Mouse (Mus musculus): ENCODE results near the gene Mtor. TPM values are rescaled to one million over a fixed set of nuclear protein-coding genes. Genes with fewer than 3 reads are reported as not detected.

Mtor gene
- 31.2 and 35.1 TPM in 2 replicates for polyA plus RNA-seq (2016; fragmentation: Nextera tagmentation; extraction: Ambion mirVana)

DNA sequence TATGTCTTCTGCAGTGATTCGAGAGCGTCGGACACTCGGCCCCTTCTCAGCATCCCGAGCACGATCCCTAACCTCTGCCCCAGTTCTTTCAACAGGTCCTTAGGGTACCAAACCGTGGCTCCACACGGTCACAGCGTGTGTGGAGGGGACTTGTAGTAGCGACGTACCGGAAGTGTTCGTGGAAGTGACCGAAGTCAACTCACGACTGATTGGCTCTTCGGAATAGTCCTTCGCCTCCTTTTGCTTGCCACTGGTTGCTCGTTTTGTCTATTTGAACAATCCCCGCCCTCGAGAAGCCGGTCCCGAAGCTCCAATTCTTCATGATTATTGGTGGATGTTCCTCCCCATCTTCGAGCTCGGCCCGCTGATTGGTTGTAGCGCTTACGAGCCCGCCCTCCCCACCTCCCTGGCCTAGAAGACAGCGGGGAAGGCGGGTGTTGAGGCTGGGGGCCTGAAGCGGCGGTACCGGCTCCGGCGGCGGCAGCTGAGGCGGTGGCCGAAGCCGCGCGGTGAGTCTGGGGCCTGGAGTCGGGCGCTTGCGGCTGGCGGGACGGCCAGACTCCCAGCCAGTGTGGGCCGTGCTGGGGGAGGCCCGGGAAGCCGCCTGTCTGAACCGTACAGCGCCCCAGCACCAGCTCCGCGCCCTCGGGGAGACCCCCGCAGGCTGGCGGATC lies at the start of gene Mtor:
Mtor (plus strand) TSS at position 433 of the 674 bp plus-strand sequence.
- no peaks in the 10 kb centered on the region for H3K27me3 ChIP-seq
- H3K36me3 ChIP-seq (replicated peaks) = peaks cover 15% of the 10 kb centered on the region
- ATAC-seq (ENCODE audit: low FRiP score) = peak; percentile 97
- peaks cover 36% of the 10 kb centered on the region for H3K4me1 ChIP-seq
- peak within 1 kb of the TSS; percentile 88 for H3K9ac ChIP-seq
- H3K4me2 ChIP-seq = peak within 1 kb of the TSS; percentile 80
- WGBS = under 1% methylated on average over 52 of the region's 56 CpGs
- no peaks in the 10 kb centered on the region for H3K9me3 ChIP-seq
- H3K27ac ChIP-seq = peak within 1 kb of the TSS; percentile 85
- H3K4me3 ChIP-seq (replicated peaks) = peak within 1 kb of the TSS; percentile 97

DNA sequence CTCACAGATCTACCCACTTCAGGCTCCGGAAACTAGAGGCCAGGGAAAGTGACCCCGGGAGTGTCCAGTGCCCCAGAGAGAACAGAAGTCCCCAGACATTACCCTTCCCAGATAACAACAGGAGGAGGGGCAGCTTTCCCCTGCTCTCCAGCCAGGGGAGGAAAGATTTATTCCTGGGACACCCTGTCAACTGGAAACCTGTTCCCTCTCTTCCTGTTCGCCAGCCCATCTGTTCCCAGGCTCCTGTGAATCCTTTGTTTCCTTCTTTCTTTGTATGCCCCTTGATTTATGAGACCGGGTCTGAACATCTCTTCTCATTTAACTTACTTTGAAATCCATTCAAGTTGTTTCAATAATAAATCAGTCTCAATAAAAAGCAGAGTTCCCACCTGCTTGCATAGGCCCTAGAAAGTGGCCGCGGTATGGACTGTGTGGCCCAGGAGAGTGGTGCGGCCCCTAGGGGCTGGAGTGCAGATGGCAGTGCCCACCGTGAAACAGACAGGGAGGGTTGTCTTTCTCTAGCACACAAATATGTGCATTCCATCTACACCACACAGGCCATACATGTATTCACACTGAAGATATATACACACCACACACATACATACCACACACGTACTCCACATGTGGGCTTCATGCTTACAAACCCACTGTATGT lies 48.8 kb upstream of the Mtor start:
- H3K36me3 ChIP-seq (replicated peaks) = no peaks in the 10 kb centered on the region
- peaks cover 25% of the 10 kb centered on the region for H3K4me1 ChIP-seq
- H3K27ac ChIP-seq = no peak overlapping the region
- no peaks in the 10 kb centered on the region for H3K9me3 ChIP-seq
- H3K4me3 ChIP-seq (replicated peaks) = no peak overlapping the region
- no peak overlapping the region for H3K9ac ChIP-seq
- no peak overlapping the region for H3K4me2 ChIP-seq
- WGBS = 73% methylated on average over 9 of the region's 9 CpGs
- no peak for ATAC-seq (ENCODE audit: low FRiP score)
- peaks cover 36% of the 10 kb centered on the region for H3K27me3 ChIP-seq

DNA sequence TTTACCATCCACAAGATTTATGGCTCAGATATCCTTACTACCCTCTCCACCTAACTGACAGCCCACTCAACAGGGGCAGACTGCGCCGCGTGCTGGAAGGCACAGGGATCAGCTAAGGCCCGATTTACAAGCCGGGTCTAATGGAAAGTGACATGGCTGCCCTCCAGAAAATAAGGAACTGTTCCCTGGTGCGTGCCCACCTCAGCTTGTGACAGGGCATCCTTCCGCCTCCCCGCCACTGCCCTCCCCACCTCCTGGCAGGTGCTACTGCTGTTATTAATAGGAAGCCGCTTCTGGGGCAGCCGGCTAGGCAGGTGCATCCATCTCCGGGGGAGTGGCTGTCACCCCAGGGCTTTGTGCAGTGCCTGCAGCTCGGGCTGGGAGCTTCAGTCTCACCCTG lies 45.0 kb upstream of the Mtor start:
- Histone ChIP-seq H3K27ac (no peak overlapping the region), H3K4me2 (no peak overlapping the region), H3K9ac (no peak overlapping the region), H3K4me1 (peaks cover 38% of the 10 kb centered on the region), H3K36me3 (replicated peaks) (no peaks in the 10 kb centered on the region), H3K9me3 (no peaks in the 10 kb centered on the region), H3K4me3 (replicated peaks) (no peak overlapping the region), H3K27me3 (peaks cover 69% of the 10 kb centered on the region)
- WGBS = 13% methylated on average over 12 of the region's 12 CpGs
- no peak for ATAC-seq (ENCODE audit: low FRiP score)

DNA sequence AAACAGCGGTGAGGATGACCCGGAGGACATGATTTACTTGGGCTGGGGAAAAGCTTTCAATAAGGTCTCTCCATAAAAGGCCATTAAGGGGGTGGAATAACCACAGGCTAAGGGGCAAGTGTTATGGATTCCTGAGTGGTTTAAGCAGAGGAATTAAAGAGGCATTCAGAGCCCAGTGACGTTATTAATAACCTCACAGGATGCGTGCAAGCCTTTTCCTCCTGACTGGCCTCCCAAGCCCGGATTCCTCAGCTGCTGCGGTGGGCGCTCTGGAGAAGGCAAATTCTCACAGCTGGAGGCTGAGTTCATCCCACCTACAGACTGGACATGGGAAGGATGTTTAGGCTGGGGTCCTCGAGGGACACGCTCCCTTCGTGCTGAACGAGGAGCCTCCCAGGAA lies 43.7 kb upstream of the Mtor start:
- peaks cover 33% of the 10 kb centered on the region for H3K4me1 ChIP-seq
- H3K36me3 ChIP-seq (replicated peaks) = no peaks in the 10 kb centered on the region
- no peak overlapping the region for H3K27ac ChIP-seq
- ATAC-seq (ENCODE audit: low FRiP score) = no peak
- peaks cover 70% of the 10 kb centered on the region for H3K27me3 ChIP-seq
- peak overlapping the region; percentile 10; the same call in 1 of the 2 replicates for H3K4me2 ChIP-seq
- H3K4me3 ChIP-seq (replicated peaks) = no peak overlapping the region
- no peak overlapping the region for H3K9ac ChIP-seq
- 9% methylated on average over 11 of the region's 11 CpGs for WGBS
- H3K9me3 ChIP-seq = no peaks in the 10 kb centered on the region

DNA sequence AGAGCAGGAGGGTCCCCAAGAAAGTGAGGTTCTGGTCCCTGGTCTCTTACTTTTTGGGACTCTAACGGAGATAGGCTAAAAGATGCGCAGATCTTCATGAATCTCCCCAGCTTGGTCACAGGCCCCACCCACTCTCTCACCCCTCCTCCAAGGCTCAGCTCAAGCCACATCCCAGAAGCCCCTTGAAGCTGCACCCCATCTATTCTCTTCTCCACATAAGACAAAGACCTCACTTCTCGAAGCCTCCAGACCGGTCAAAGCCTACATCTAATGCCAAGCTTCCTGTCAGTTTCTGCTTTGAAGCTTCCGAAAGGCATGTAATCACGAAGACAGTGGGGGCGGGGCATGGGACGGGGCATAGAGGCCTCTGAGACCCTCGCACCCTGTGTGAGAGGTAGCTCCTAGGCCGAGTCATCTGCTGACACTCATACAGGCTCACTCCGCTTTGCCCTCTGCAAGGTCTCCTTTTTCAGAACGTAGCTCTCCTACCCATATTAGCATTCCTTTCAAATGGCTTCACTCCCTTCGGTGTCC lies 43.1 kb upstream of the Mtor start:
- Histone ChIP-seq H3K27me3 (peaks cover 70% of the 10 kb centered on the region), H3K9me3 (no peaks in the 10 kb centered on the region), H3K4me3 (replicated peaks) (no peak overlapping the region), H3K4me2 (0 out of 2 replicates have a peak overlapping the region, but pooled peaks have one; percentile 10), H3K27ac (no peak overlapping the region), H3K9ac (no peak overlapping the region), H3K36me3 (replicated peaks) (no peaks in the 10 kb centered on the region), H3K4me1 (peaks cover 33% of the 10 kb centered on the region)
- ATAC-seq (ENCODE audit: low FRiP score) = 0 out of 2 replicates have a peak, but pooled peaks have one; percentile 15
- WGBS = 22% methylated on average over 13 of the region's 13 CpGs

DNA sequence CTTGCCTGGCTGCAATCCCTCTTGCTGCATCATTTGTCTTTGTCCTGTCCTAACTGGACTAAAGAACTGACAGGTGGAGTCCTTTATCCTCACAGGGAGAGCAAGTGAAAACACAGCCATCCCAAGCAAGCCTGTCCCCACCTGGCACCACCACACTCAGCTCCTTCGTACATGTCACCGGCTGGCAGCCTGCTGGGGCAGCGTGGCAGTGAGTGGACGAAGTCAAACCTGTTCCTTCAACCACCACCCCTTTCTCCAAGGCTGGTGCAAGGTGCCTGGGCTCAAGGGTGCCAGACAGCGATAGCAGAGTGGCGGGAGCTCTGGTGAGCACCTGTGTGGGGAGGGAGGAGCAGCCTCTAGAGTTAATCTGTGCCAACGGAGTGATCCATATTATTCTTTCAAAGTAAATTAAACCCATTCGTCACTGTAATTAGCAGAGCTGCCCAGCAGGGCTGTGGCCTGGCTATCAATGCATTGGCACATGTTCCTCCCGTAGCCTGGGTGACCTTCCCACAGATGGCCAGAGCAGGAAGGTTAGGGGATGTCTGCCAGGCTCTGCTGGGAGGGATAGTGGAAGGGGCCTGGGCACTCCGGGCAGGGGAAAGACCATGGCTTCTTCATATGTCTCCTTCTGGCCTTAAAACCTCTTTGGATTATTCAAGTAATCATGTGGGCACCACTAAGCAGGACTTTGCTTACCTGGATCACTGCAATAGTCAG lies 40.0 kb upstream of the Mtor start:
- 77% methylated on average over 10 of the region's 10 CpGs for WGBS
- H3K27me3 ChIP-seq = peaks cover 45% of the 10 kb centered on the region

DNA sequence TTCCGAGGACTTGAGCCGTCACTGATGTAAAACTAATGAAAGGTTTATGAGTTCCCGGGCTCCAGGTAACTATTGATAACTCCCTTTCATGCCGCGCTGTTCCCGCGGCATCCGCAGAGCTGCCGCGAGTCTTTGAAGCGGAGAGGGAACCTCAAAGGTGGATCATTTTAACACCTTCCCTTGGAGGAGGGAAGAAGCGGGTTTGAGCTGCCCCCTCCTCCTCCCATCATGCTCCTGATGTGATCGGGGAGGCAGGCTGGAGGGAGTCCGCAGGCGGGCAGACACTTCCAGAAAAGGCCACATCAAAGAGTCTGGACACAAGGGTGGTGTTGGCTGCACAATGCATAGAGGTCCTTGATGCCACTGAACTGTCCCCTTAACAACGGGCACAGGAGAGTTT lies 32.8 kb upstream of the Mtor start:
- Histone ChIP-seq H3K27ac (no peak overlapping the region), H3K9me3 (no peaks in the 10 kb centered on the region), H3K4me1 (peaks cover 24% of the 10 kb centered on the region), H3K36me3 (replicated peaks) (no peaks in the 10 kb centered on the region), H3K4me3 (replicated peaks) (no peak overlapping the region), H3K4me2 (peak overlapping the region; percentile 6; the same call in 1 of the 2 replicates), H3K9ac (no peak overlapping the region), H3K27me3 (peaks cover 25% of the 10 kb centered on the region)
- WGBS = 20% methylated on average over 16 of the region's 16 CpGs
- ATAC-seq (ENCODE audit: low FRiP score) = no peak

More for the DNA sequence above, 40.0 kb upstream of the Mtor start:
- H3K4me3 ChIP-seq (replicated peaks) = no peak overlapping the region
- H3K4me2 ChIP-seq = no peak overlapping the region
- H3K9me3 ChIP-seq = no peaks in the 10 kb centered on the region
- ATAC-seq (ENCODE audit: low FRiP score) = no peak
- H3K4me1 ChIP-seq = peaks cover 31% of the 10 kb centered on the region
- no peak overlapping the region for H3K9ac ChIP-seq
- no peak overlapping the region for H3K27ac ChIP-seq
- H3K36me3 ChIP-seq (replicated peaks) = no peaks in the 10 kb centered on the region

DNA sequence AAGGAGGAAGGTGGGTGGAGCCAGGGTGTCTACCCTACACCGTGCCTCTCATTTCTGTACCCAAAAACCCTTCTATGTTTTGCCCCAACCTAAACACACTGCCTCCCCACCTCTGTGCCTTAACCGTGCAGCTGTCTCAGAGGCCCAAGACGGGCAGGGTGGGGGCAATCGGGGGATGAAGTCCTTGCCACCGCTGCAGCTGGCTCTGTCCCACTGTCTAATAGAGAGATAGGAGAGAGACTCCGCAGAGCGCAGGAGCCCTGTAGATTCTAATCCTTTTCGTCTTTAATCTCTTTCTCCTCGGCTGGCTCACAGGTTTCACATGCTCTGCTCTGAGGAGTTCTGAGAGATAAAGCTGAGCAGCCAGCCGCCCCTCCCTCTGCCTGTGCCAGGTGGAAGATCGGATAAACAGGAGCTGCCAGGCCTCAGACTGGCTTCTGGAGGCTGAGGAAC lies 31.3 kb upstream of the Mtor start:
- Histone ChIP-seq H3K9me3 (no peaks in the 10 kb centered on the region), H3K9ac (no peak overlapping the region), H3K36me3 (replicated peaks) (no peaks in the 10 kb centered on the region), H3K4me2 (no peak overlapping the region), H3K4me1 (peaks cover 24% of the 10 kb centered on the region), H3K4me3 (replicated peaks) (no peak overlapping the region), H3K27ac (no peak overlapping the region), H3K27me3 (peaks cover 25% of the 10 kb centered on the region)
- 34% methylated on average over 11 of the region's 11 CpGs for WGBS
- no peak for ATAC-seq (ENCODE audit: low FRiP score)

DNA sequence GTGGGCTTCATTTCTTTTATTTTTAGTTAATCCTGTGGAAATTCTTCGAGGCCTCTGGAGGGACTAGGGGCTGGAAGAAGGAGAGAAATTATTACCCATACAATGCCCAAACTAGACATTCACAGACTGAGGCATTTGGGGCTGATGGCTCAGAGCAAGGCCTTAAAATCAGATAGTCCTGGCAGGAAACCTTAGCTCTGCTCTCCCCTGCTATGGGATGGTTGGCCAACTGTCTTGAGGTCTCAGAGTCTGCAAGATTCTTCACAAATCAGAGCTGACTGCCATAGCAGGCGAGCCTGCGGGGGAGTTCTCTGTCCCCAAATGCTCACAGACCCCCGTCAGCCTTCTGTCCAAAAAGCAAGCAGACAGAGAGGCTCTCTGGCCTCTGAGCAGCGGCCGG lies 30.9 kb upstream of the Mtor start:
- Histone ChIP-seq H3K27ac (no peak overlapping the region), H3K9ac (no peak overlapping the region)
- 43% methylated on average over 6 of the region's 6 CpGs for WGBS

DNA sequence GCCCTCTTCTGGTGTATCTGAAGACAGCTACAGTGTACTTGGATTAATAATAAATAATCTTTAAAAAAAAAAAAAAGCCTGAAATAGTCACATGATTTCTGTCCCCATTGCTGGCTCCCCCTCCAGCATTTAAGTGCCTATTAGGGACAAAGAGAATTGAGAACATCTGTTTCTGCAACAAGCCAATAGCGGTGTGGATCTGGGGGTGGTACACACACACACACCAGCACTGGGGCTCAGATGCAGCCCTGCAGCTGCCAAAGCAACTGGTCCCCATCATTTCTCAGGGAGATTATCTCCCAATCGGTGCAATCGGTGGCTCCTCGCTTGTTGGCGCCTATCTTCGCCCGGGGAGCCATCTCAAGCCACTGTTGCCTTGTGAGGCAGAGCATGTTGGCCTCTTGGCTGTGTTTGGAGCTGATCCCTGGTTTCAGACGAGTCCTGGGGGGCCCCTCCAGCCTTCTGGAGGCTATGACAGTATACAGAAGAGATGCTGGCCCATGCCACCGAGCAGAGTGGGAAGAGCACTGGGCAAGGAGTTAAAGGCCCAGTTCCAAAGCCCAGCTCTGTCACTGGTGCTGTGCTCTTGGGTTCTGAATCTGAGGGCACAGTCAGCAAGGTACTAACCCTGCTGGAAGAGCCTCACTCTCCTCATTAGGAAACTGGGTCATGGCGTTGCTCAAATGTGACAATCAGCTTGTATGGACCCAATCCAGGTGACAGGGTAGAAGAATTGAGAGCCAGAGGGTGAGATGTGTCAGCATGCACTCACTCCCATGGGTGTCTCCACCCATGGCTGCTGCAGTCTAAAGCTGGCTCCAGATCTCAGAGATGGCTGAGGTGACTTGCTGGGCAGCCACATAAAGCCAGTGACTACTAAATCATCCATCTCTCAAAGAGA lies 21.2 kb upstream of the Mtor start:
- WGBS = 78% methylated on average over 10 of the region's 10 CpGs
- Histone ChIP-seq H3K27ac (no peak overlapping the region), H3K36me3 (replicated peaks) (no peaks in the 10 kb centered on the region), H3K4me1 (peaks cover 10% of the 10 kb centered on the region; the same call in 1 of the 2 replicates), H3K9ac (no peak overlapping the region), H3K4me3 (replicated peaks) (no peak overlapping the region), H3K27me3 (no peaks in the 10 kb centered on the region), H3K4me2 (no peak overlapping the region), H3K9me3 (no peaks in the 10 kb centered on the region)
- ATAC-seq (ENCODE audit: low FRiP score) = no peak

More for the DNA sequence above, 30.9 kb upstream of the Mtor start:
- H3K4me3 ChIP-seq (replicated peaks) = no peak overlapping the region
- H3K9me3 ChIP-seq = no peaks in the 10 kb centered on the region
- H3K27me3 ChIP-seq = peaks cover 25% of the 10 kb centered on the region
- no peak for ATAC-seq (ENCODE audit: low FRiP score)
- no peak overlapping the region for H3K4me2 ChIP-seq
- H3K4me1 ChIP-seq = peaks cover 24% of the 10 kb centered on the region
- H3K36me3 ChIP-seq (replicated peaks) = no peaks in the 10 kb centered on the region

DNA sequence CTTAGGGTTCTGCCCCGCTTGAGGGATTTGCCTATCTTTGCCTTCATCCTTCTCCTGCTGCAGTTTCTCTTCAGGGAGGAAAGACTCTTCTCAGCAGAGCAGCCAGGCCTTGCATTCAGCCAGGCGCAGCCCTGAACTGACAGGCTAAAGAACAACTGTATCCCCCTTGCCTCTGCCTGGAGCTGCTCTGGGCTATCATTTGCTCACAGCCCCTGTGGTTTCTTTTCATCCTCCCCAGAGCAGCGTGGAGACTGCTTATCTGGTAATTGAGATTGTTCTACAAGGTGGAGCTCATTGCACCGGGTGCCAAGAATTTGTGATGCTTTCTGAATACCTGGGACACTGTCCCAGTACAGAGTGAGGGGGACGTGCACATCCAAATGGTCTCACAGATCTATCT lies 19.9 kb upstream of the Mtor start:
- Histone ChIP-seq H3K9me3 (no peaks in the 10 kb centered on the region), H3K27me3 (no peaks in the 10 kb centered on the region), H3K36me3 (replicated peaks) (no peaks in the 10 kb centered on the region), H3K4me1 (peaks cover 10% of the 10 kb centered on the region; the same call in 1 of the 2 replicates), H3K9ac (no peak overlapping the region), H3K4me2 (no peak overlapping the region), H3K4me3 (replicated peaks) (no peak overlapping the region), H3K27ac (no peak overlapping the region)
- WGBS = 85% methylated on average over 5 of the region's 5 CpGs
- no peak for ATAC-seq (ENCODE audit: low FRiP score)
